8 mouse cellular contexts compared by ENCODE assay signal in the genomic region with DNA sequence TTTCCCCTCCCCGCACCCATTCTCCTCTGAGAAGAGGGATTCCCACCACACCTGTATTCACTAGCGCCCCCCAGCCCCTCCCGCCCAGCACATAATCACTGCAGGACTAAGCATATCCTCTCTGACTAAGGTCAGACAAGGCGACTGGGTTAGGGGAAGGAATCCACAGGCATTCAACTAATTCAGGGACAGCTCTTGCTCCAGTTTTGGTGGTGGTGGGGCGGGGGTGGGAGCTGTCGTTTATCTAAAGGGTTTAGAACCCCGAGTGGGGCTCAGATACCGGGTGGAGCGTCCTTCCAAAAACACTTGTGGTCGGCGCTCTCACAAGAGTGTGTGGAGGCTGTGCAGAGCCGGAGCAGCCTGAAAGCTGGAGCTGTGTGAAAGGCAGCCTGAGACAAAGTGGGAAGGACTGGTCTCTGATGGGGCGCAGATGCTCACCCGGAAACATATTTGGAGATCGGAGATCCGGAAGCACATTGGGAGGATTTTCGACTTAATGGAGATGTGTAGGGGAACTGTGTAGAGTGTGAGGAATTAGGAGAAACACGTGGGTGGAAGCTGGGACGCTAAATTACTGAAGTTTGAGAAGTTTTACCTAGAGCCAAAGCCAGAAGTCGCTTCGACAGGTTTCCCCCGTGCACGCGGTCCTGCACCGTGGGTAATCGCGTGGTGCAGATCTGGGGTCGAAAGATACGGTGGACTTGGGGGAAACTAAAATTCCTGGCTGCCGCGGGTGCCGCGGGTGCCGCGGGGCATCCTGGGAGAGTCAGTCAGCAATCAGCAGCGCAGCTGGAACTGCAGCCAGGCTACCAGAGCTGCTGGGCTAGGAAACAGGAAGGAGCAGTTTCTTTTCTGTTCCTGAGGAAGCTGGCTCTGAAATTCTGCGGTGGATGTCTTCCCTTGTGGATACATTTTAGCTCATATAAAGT. TPM values are rescaled to one million over a fixed set of nuclear protein-coding genes. Genes with fewer than 3 reads are reported as not detected.
DNase-seq lines count a peak whose midpoint lies in the region; ATAC-seq lines count a peak whose summit lies in the region.

No protein-coding gene starts in this region.

- H3K27ac ChIP-seq in hindbrain, embryonic 12.5 days, result peak overlapping the region; percentile 76

- peak overlapping the region; percentile 57 for H3K4me3 ChIP-seq in hindbrain, embryonic 12.5 days

- no peaks in the 10 kb centered on the region for H3K27me3 ChIP-seq in hindbrain, embryonic 12.5 days

- WGBS in hindbrain, embryonic 12.5 days, result 3% methylated on average over 37 of the region's 37 CpGs

- H3K4me1 ChIP-seq in hindbrain, embryonic 12.5 days, result peaks cover 7% of the 10 kb centered on the region; the same call in 1 of the 2 replicates

- peak overlapping the region; percentile 71 for H3K9ac ChIP-seq in hindbrain, embryonic 12.5 days

- H3K36me3 ChIP-seq in hindbrain, embryonic 12.5 days, result no peaks in the 10 kb centered on the region

- DNase-seq in NIH3T3 (ENCODE audit: low read depth), result peak; percentile 86
- DNase-seq in cerebellum, adult 8-10 months, result peak; percentile 34
- peak; percentile 66 to 69 for DNase-seq in layer of hippocampus, postnatal 14 days (ENCODE audit: low spot score in 2 of 2)
- DNase-seq in lung, postnatal 36 days, result peak; percentile 81
- peak; percentile 77 for DNase-seq in right cerebral cortex, adult 18-20 months
- peak; percentile 56 for DNase-seq in urinary bladder, postnatal 25 days (ENCODE audit: low spot score)

- H3K4me2 ChIP-seq in hindbrain, embryonic 12.5 days (replicated peaks), result peak overlapping the region; percentile 85

- H3K9me3 ChIP-seq in hindbrain, embryonic 12.5 days (replicated peaks), result no peaks in the 10 kb centered on the region

- peak; percentile 92 for ATAC-seq in frontal cortex, adult (ENCODE audit: low TSS enrichment)
- ATAC-seq in hindbrain, embryonic 12.5 days (ENCODE audit: low FRiP score), result peak; percentile 92

RNA-seq across cellular contexts. Expression of a gene that starts 18.9 kb away (rescaled TPM):
- polyA plus RNA-seq in hindbrain, embryonic 12.5 days (2016; fragmentation: Nextera tagmentation; extraction: Ambion mirVana), result 2.7 and 3.3 TPM in 2 replicates
- total RNA-seq in layer of hippocampus, postnatal 14 days (2021), result 1 to 10 TPM; 6.9 to 7.2 TPM

RNA-seq across cellular contexts. Expression of a gene that starts 27.7 kb away (rescaled TPM):
- polyA plus RNA-seq in hindbrain, embryonic 12.5 days (2016; fragmentation: Nextera tagmentation; extraction: Ambion mirVana), result 8.5 and 11.3 TPM in 2 replicates
- total RNA-seq in layer of hippocampus, postnatal 14 days (2021), result 1 to 10 TPM; 4.0 TPM

RNA-seq across cellular contexts. Expression of a gene that starts 50.3 kb away (rescaled TPM):
- 15.7 and 17.1 TPM in 2 replicates for polyA plus RNA-seq in hindbrain, embryonic 12.5 days (2016; fragmentation: Nextera tagmentation; extraction: Ambion mirVana)
- total RNA-seq in layer of hippocampus, postnatal 14 days (2021), result 10 to 100 TPM; 12.9 to 13.4 TPM

Comparison
In these comparisons a context has a peak if more than half of its experiments do, and no peak if none do; other contexts are left out.
1. Peak in every context shown above with its lines: DNase-seq, ATAC-seq, H3K4me3 ChIP-seq and H3K27ac ChIP-seq.
2. DNase-seq: peak in every context shown above with its lines; median percentile 86 in NIH3T3; 81 in lung, postnatal 36 days; 77 in right cerebral cortex, adult 18-20 months; 68 in layer of hippocampus, postnatal 14 days; 56 in urinary bladder, postnatal 25 days; 34 in cerebellum, adult 8-10 months.